Mouse (Mus musculus): Measurements from ENCODE around the gene Nutm1.

The Nutm1 gene

GRCm38 (mm10) chr2:112261748-112262653, 2.9 kb upstream of the Nutm1 start, which contains the start of gene Nop10:
Nop10 (plus strand) TSS chr2:112261926.
- DNase-seq: peak; percentile 82

GRCm38 (mm10) chr2:112254675-112255515, 4.2 kb downstream of the Nutm1 start:
- no peak for DNase-seq

- no peak for DNase-seq
These were observed 9.2 kb downstream of the Nutm1 start for GRCm38 (mm10) chr2:112249780-112250453.

GRCm38 (mm10) chr2:112247323-112247722, 11.8 kb downstream of the Nutm1 start:
- no peak for DNase-seq

GRCm38 (mm10) chr2:112246193-112246592, 12.9 kb downstream of the Nutm1 start:
- no peak for DNase-seq

- DNase-seq: no peak
These were observed 13.8 kb downstream of the Nutm1 start for GRCm38 (mm10) chr2:112245307-112245706.

GRCm38 (mm10) chr2:112241787-112242186, 17.3 kb downstream of the Nutm1 start:
- no peak for DNase-seq

- DNase-seq: no peak
These were observed 19.0 kb downstream of the Nutm1 start for GRCm38 (mm10) chr2:112239935-112240721.

GRCm38 (mm10) chr2:112239212-112239934, 19.7 kb downstream of the Nutm1 start, which contains the start of gene Lpcat4:
Lpcat4 (plus strand) TSS chr2:112239468.
- DNase-seq: peak; percentile 79

- DNase-seq: no peak
These were observed 21.1 kb downstream of the Nutm1 start for GRCm38 (mm10) chr2:112238006-112238405.

- DNase-seq: no peak
These were observed 22.5 kb downstream of the Nutm1 start for GRCm38 (mm10) chr2:112236620-112237019.

DNA sequence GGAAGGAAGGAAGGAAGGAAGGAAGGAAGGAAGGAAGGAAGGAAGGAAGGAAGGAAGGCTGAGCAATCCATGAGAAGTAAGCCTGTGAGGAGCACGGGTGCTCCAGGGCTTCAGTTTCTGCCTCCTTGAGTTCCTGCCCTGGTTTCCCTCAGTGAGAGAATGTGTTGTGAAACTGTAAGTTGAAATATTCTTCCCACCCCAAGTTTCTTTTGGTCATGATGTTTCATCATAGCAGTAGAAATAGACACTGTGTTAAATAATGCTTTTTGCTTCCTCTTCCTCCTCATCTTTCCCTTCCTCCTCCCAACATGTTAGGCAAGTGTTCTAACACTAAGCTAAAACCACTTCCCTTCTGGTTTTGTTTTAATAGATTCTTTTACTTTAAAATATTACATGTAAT, 26.5 kb downstream of the Nutm1 start:
- DNase-seq: no peak

- DNase-seq: no peak
These were observed 34.7 kb downstream of the Nutm1 start for GRCm38 (mm10) chr2:112224356-112224755.

DNA sequence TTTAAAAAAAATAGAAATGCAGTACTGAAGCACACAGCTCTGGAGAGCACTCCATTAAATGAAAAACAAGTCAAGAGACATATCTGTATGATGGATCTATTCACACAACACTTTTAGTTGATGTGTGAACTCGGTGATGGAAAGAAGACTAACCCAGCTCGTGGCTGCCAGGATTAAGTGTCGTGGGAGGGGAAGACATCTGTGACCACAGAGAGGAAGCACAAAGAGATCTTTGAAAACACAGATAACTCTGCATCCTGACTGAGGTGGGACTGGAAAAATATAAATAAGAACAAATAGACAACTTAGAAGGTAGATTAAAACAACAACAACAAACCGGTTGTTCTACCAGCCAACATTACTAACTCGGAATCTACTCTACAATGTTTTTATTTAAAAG, 36.5 kb downstream of the Nutm1 start:
- no peak for DNase-seq

DNA sequence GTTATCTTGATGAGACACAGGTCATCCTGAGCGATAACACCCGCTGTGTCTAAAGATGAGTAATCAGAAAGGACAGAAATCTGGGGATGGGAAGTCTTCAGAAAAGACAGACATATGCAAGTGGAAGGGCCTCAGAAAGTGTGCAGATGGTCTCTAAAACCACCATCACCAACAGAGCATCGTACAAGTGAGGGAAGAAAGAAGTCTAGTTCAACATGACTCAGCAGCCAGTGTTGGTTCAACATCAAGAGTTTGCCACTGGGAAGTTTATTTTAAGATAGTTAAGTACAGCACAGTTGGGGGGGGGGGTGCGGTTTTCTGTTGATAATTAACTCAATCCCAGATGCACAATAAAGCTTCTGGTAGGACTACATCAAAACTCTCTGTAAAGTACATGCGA, 38.2 kb downstream of the Nutm1 start:
- DNase-seq: no peak

DNA sequence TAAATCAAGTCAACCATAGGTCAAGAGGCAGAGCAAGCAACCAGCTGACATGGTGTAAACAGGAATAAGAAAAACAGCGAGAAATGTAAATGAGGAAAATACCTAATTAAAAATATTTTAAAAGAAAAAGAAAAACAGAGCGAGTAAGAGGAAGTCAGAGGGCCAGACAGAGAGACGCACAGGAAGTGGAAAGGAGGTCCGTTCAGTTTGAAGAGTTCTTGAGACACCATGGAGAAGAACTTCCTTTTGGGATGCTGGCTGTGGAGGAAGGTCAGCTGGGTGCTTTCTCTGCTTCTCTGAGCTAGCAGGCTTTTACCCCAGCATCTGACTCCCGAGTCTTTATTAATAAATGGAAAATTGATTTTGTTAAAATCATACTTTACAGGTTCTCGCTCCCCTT, 41.5 kb downstream of the Nutm1 start:
- no peak for DNase-seq

DNA sequence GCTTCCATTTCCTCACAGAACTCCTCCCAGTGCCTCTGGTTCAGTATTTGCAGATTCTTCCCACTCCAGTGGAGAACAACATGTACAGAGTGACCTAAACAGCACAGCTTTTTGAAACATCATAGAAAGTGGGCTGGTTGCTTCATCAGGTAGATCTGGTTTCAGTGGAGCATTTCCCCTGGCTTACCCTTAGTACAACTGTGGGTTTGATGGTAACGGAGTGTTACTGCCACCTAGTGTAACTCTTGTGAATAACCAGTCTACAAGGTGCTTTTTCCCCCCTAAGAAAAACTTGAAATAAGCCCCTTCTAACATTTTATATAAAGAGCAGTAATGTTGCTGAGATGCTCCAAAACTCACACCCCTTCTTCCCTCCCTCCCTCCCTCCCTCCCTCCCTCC, 43.1 kb downstream of the Nutm1 start:
- DNase-seq: no peak

GRCm38 (mm10) chr2:112210699-112211098, 48.4 kb downstream of the Nutm1 start:
- no peak for DNase-seq

- DNase-seq: no peak
These were observed 48.9 kb downstream of the Nutm1 start for GRCm38 (mm10) chr2:112210142-112210541.

DNA sequence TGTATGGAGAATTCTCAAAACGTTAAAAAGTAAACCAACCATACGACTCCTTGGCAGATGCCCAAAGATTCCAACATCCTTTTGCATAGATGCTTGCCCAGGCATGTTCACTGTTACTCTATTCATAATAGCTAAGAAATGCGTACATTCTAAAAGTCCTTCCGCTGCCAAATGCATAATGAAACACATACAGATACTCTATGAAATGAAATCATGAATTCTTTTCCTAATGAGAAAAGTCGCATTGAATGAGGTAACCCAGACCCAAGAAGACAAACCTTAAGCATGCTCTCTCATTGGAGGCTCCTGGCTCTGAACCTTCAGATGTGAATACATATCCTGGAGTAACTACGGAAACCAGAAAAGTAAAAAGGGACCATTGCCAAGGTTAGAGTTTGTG, 56.0 kb downstream of the Nutm1 start:
- DNase-seq: no peak
